Comparison of ENCODE assay signal across 9 mouse cellular contexts in the genomic region with DNA sequence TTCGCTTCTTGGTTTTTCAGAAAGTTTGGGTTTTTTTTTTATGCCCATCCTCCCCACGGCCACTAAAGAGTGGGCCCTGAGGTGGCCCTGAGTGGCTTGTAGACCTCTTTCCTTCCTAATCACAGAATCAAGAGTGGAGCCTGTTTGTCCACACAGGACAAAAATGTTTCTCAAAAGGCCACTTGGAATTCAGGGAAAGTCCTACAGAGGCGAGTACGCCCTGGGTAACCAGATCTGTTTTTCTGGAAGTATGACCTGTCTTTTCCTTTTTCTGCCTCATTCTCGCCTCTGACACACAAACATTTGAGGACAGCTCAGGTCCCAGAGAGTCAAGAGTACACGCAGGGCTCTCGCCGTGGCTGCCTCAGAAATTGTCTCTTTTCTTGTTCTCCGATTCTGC. TPM values are rescaled to one million over a fixed set of nuclear protein-coding genes. Genes with fewer than 3 reads are reported as not detected.
A peak's percentile ranks its signal among the peaks of the same experiment; 100 is the strongest.
DNase-seq lines count a peak whose midpoint lies in the region; ATAC-seq and TF ChIP-seq lines count a peak whose summit lies in the region.
"Had no signal": no experiment of that assay in that cellular context is flagged by ENCODE, and none has a peak within 500 bp of the region (broad histone marks: within the 10 kb centered on the region; RNA-seq: fewer than 3 reads in every experiment).

No protein-coding gene starts in this region.

- no peak overlapping the region for H3K27ac ChIP-seq in stomach, embryonic 14.5 days (ENCODE audit: low read length)
- H3K27ac ChIP-seq in stomach, postnatal 0 days (replicated peaks), result no peak overlapping the region
- H3K27ac ChIP-seq: liver, embryonic 15.5 days had no signal

- no peak for TF ChIP-seq EP300 in stomach, postnatal 0 days (optimal IDR thresholded peaks at IDR 0.05)

- no peak for ATAC-seq in stomach, embryonic 14.5 days (ENCODE audit: insufficient number of reproducible peaks, insufficient read depth, low FRiP score, low read depth)
- ATAC-seq in stomach, postnatal 0 days (ENCODE audit: low FRiP score, low TSS enrichment), result no peak

- H3K9ac ChIP-seq in stomach, embryonic 14.5 days (replicated peaks; ENCODE audit: low read depth, low read length), result no peak overlapping the region
- H3K9ac ChIP-seq in stomach, postnatal 0 days (ENCODE audit: low read length), result no peak overlapping the region
- H3K9ac ChIP-seq: liver, embryonic 15.5 days had no signal

- H3K4me2 ChIP-seq in stomach, embryonic 14.5 days (replicated peaks; ENCODE audit: low read depth, low read length), result peak overlapping the region; percentile 100; the same call in 1 of the 2 replicates
- H3K4me2 ChIP-seq in stomach, postnatal 0 days (replicated peaks; ENCODE audit: low read depth), result no peak overlapping the region

- no peaks in the 10 kb centered on the region for H3K27me3 ChIP-seq in stomach, embryonic 14.5 days (ENCODE audit: control insufficient read depth, insufficient read depth, low read length)
- no peaks in the 10 kb centered on the region for H3K27me3 ChIP-seq in stomach, postnatal 0 days (ENCODE audit: control insufficient read depth, insufficient read depth, low read length)

- WGBS in stomach, embryonic 14.5 days, result 47% methylated on average over 9 of the region's 9 CpGs
- WGBS in stomach, postnatal 0 days, result 66% methylated on average over 9 of the region's 9 CpGs

- no peaks in the 10 kb centered on the region for H3K36me3 ChIP-seq in stomach, embryonic 14.5 days (ENCODE audit: control insufficient read depth, insufficient read depth, low read length)
- H3K36me3 ChIP-seq in stomach, postnatal 0 days (ENCODE audit: control insufficient read depth, insufficient read depth, low read length), result no peaks in the 10 kb centered on the region
- H3K36me3 ChIP-seq: liver, embryonic 15.5 days had no signal

- peak; percentile 40 for DNase-seq in embryo, embryonic 10.5 days (ENCODE audit: low spot score)
- DNase-seq in embryo, embryonic 9.5 days (ENCODE audit: extremely low spot score), result no peak
- no peak for DNase-seq in stomach, postnatal 0 days (ENCODE audit: low spot score)
- peak; percentile 46 for DNase-seq in lung, postnatal 25 days (ENCODE audit: low spot score)
- DNase-seq in right cerebral cortex, postnatal 14 days, result no peak
- no peak for DNase-seq in spleen, adult 12 weeks (ENCODE audit: low spot score)
- DNase-seq in urinary bladder, postnatal 10 days (ENCODE audit: low spot score), result no peak

- TF ChIP-seq CTCF in stomach, postnatal 0 days (IDR thresholded peaks at IDR 0.05; ENCODE audit: low read depth), result no peak

- no peak overlapping the region for H3K4me3 ChIP-seq in stomach, embryonic 14.5 days (ENCODE audit: low read depth, low read length)
- no peak overlapping the region for H3K4me3 ChIP-seq in stomach, postnatal 0 days (ENCODE audit: low read depth, low read length)

- no peaks in the 10 kb centered on the region; the same call in 1 of the 2 replicates for H3K4me1 ChIP-seq in stomach, embryonic 14.5 days (ENCODE audit: control insufficient read depth, insufficient read depth, low read length)
- no peaks in the 10 kb centered on the region; the same call in 1 of the 2 replicates for H3K4me1 ChIP-seq in stomach, postnatal 0 days (replicated peaks; ENCODE audit: control insufficient read depth, insufficient read depth)

- no peaks in the 10 kb centered on the region for H3K9me3 ChIP-seq in stomach, embryonic 14.5 days (ENCODE audit: control insufficient read depth, low read depth, low read length)
- H3K9me3 ChIP-seq in stomach, postnatal 0 days (ENCODE audit: control insufficient read depth, low read length), result no peaks in the 10 kb centered on the region

RNA-seq across cellular contexts. Expression of gene Radil, which starts 1.5 kb away (rescaled TPM):
- 1.6 and 2.1 TPM in 2 replicates for polyA plus RNA-seq in stomach, embryonic 14.5 days (2014; fragmentation: Nextera tagmentation; extraction: Ambion mirVana)
- polyA plus RNA-seq in stomach, postnatal 0 days (2015; fragmentation: Nextera tagmentation; extraction: Ambion mirVana), result 0.36 and 0.44 TPM in 2 replicates

RNA-seq across cellular contexts. Expression of gene Papolb, which starts 19.6 kb away (rescaled TPM):
- polyA plus RNA-seq in stomach, embryonic 14.5 days (2014; fragmentation: Nextera tagmentation; extraction: Ambion mirVana), result 0.07 and 0.27 TPM in 2 replicates
- not detected in 2 replicates for polyA plus RNA-seq in stomach, postnatal 0 days (2015; fragmentation: Nextera tagmentation; extraction: Ambion mirVana)
- polyA plus RNA-seq: liver, embryonic 15.5 days had no signal

RNA-seq across cellular contexts. Expression of gene Mmd2, which starts 59.2 kb away (rescaled TPM):
- 2.0 and 2.6 TPM in 2 replicates for polyA plus RNA-seq in stomach, embryonic 14.5 days (2014; fragmentation: Nextera tagmentation; extraction: Ambion mirVana)
- polyA plus RNA-seq in stomach, postnatal 0 days (2015; fragmentation: Nextera tagmentation; extraction: Ambion mirVana), result 1.2 and 1.3 TPM in 2 replicates

Comparison
In these comparisons a context has a peak if more than half of its experiments do, and no peak if none do; other contexts are left out.
1. DNase-seq: peak in embryo, embryonic 10.5 days (single experiment) and lung, postnatal 25 days (single experiment); none in embryo, embryonic 9.5 days (single experiment), stomach, postnatal 0 days (single experiment), right cerebral cortex, postnatal 14 days (single experiment), spleen, adult 12 weeks (single experiment) and urinary bladder, postnatal 10 days (single experiment).